Mouse (Mus musculus) heart, adult 2 months (tissue): ENCODE results near the gene Pard3.

ENCODE experiments used
- CTCF ChIP-seq: fragments of 200-600 bp; IDR thresholded peaks from 2 replicates; pipeline ENCODE4 v1.8.1; 2022; ENCODE audit warnings: antibody characterized with exemption, mild to moderate bottlenecking, moderate library complexity
- EP300 ChIP-seq: fragments of 200-500 bp; IDR thresholded peaks from 2 replicates; pipeline ENCODE4 v1.6.1; 2011; ENCODE audit warnings: low read depth, low read length, control low read depth; ENCODE audit not compliant: insufficient read depth
- POLR2A ChIP-seq: fragments of 200-500 bp; IDR thresholded peaks from 2 replicates; pipeline ENCODE4 v1.6.1; 2011; ENCODE audit warnings: mild to moderate bottlenecking, low read depth, low read length, control low read depth; ENCODE audit not compliant: insufficient read depth

- no peak for TF ChIP-seq POLR2A
- no peak for TF ChIP-seq CTCF
- no peak for TF ChIP-seq EP300
Observed at GRCm38 (mm10) chr8:127461173-127461572, 397.5 kb downstream of the Pard3 start.
